Mouse (Mus musculus) MEL (cell line): Measurements from ENCODE around the gene Tbc1d1.
A peak's percentile ranks its signal among the peaks of the same experiment; 100 is the strongest.

Experiments
- CHD1 ChIP-seq: IDR thresholded peaks from 2 replicates; pipeline ENCODE4 v1.6.1; 2012; ENCODE audit warnings: low read depth, mild to moderate bottlenecking, inconsistent platforms, low read length, improper control_type of control experiment
- CHD2 ChIP-seq: IDR thresholded peaks from 2 replicates; pipeline ENCODE4 v1.6.1; 2011; ENCODE audit warnings: low read length, improper control_type of control experiment
- CTCF ChIP-seq, 3 experiments: IDR thresholded peaks in 2 of 3; conservative IDR thresholded peaks in 1 of 3; 2 replicates each; pipeline ENCODE4 v1.5.1; 2011 to 2012; ENCODE audit warnings: low read length in 3 of 3, low read depth in 2 of 3, mild to moderate bottlenecking in 2 of 3, improper control_type of control experiment in 1 of 3, inconsistent platforms in 1 of 3, mixed read lengths in 1 of 3, moderate library complexity in 1 of 3; ENCODE audit not compliant: control insufficient read depth in 1 of 3, insufficient read depth in 1 of 3, poor library complexity in 1 of 3, severe bottlenecking in 1 of 3
- EP300 ChIP-seq, 2 experiments: IDR thresholded peaks; 2 replicates each; pipeline ENCODE4 v1.6.1; 2011; ENCODE audit warnings: improper control_type of control experiment in 2 of 2, low read length in 2 of 2, low read depth in 1 of 2, mild to moderate bottlenecking in 1 of 2
- HCFC1 ChIP-seq: IDR thresholded peaks from 2 replicates; pipeline ENCODE4 v1.6.1; 2012; ENCODE audit warnings: low read depth, mild to moderate bottlenecking, inconsistent platforms, low read length, improper control_type of control experiment, moderate library complexity
- JUND ChIP-seq: IDR thresholded peaks from 2 replicates; pipeline ENCODE4 v1.6.1; 2011; ENCODE audit warnings: low read depth, mild to moderate bottlenecking, improper control_type of control experiment, low read length
- MEF2A ChIP-seq: IDR thresholded peaks from 2 replicates; pipeline ENCODE4 v1.6.1; 2014; ENCODE audit warnings: low read depth, mild to moderate bottlenecking, inconsistent platforms, low read length, improper control_type of control experiment; ENCODE audit not compliant: poor library complexity, insufficient replicate concordance, severe bottlenecking; ENCODE audit errors: extremely low read depth
- NELFE ChIP-seq: IDR thresholded peaks from 2 replicates; pipeline ENCODE4 v1.6.1; 2011; ENCODE audit warnings: low read depth, low read length, improper control_type of control experiment
- POLR2A ChIP-seq, 2 experiments: IDR thresholded peaks; 2 replicates each; pipeline ENCODE4 v1.6.1; 2011 to 2012; ENCODE audit warnings: low read length in 2 of 2, mild to moderate bottlenecking in 2 of 2, control low read depth in 1 of 2, improper control_type of control experiment in 1 of 2, low read depth in 1 of 2, moderate library complexity in 1 of 2; ENCODE audit not compliant: control insufficient read depth in 1 of 2, insufficient read depth in 1 of 2, poor library complexity in 1 of 2
- TAL1 ChIP-seq: IDR thresholded peaks from 2 replicates; pipeline ENCODE4 v1.6.1; 2012; ENCODE audit warnings: mild to moderate bottlenecking, inconsistent platforms, low read length, moderate library complexity, mixed read lengths
- TCF12 ChIP-seq: IDR thresholded peaks from 2 replicates; pipeline ENCODE4 v1.6.1; 2014; ENCODE audit warnings: low read depth, mild to moderate bottlenecking, inconsistent platforms, low read length, improper control_type of control experiment, moderate library complexity
- USF1 ChIP-seq: IDR thresholded peaks from 2 replicates; pipeline ENCODE4 v1.6.1; 2014; ENCODE audit warnings: low read depth, mild to moderate bottlenecking, inconsistent platforms, low read length, improper control_type of control experiment, moderate library complexity
- ZNF384 ChIP-seq: IDR thresholded peaks from 2 replicates; pipeline ENCODE4 v1.6.1; 2012; ENCODE audit warnings: low read depth, mild to moderate bottlenecking, inconsistent platforms, low read length, improper control_type of control experiment

DNA sequence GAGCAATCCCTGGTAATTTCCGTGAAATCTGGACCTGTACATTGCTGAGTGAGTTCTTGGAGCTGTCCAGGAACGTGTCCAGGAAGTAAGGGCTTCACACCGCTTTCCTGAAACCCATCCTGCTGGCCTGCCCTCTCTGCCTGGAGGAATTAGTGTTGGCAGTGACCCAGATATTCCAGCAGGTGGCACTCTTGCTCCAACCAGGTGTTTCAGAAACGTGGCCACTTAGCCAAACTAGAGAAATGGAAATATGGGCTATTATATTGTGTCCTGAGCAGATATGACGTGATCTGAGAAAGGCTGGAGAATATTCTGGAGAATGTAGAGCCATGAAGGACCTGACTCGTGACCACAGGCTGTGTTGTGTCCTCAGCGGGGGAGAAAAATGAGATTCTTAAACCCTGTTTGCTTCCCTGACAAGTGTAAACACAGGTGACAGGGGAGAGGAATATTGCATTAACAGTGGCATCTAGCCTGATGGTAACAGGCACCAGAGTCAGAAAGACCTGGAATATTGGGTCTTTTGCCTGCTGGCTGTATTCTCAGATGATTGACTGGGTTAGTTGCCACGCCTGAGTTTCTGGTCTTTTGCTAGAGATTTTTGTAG lies 226.4 kb downstream of the Tbc1d1 start:
- TF ChIP-seq POLR2A (IDR thresholded peaks at IDR 0.05; ENCODE audit: control insufficient read depth in 1 of 2, insufficient read depth in 1 of 2, low read depth in 1 of 2, low read length in 2 of 2, poor library complexity in 1 of 2): no peak
- TF ChIP-seq NELFE: no peak
- TF ChIP-seq CHD2: no peak
- TF ChIP-seq CHD1: no peak
- TF ChIP-seq USF1: no peak
- TF ChIP-seq CTCF (IDR thresholded peaks at IDR 0.05 in 2 of 3, conservative IDR thresholded peaks at IDR 0.05 in 1 of 3; ENCODE audit: control insufficient read depth in 1 of 3, insufficient read depth in 1 of 3, low read depth in 2 of 3, low read length in 3 of 3, poor library complexity in 1 of 3, severe bottlenecking in 1 of 3): peak; percentile 90 to 97 (median 93); a peak in 5 of 6 replicates
- TF ChIP-seq HCFC1: no peak
- peak; percentile 53 for TF ChIP-seq ZNF384
- TF ChIP-seq JUND: no peak
- no peak for TF ChIP-seq EP300 (IDR thresholded peaks at IDR 0.05; ENCODE audit: low read depth in 1 of 2, low read length in 2 of 2)
- TF ChIP-seq MEF2A: no peak
- TF ChIP-seq TCF12: 0 out of 2 replicates have a peak, but pooled peaks have one; percentile 10
- TF ChIP-seq TAL1: no peak
